Mouse (Mus musculus) kidney, postnatal 0 days (tissue): ENCODE measurements around the gene Zfp169. TPM values are rescaled to one million over a fixed set of nuclear protein-coding genes. Genes with fewer than 3 reads are reported as not detected.

ENCODE experiments used
- ATAC-seq: fragments of 200-750 bp; cut with Nextera tagmentation; replicated peaks from 2 replicates; pipeline ENCODE4 v1.8.0; 2017; ENCODE audit warnings: low read depth, moderate number of reproducible peaks, moderate TSS enrichment, moderate library complexity; ENCODE audit not compliant: low FRiP score
- DNase-seq: peaks from one replicate; pipeline ENCODE4 v3.0.0-alpha.2; 2016; ENCODE audit warnings: low spot score
- H3K27ac ChIP-seq: fragments of 300-500 bp; sonication (generic); 2 replicates; pipeline ENCODE4 v1.5.1; 2014; ENCODE audit warnings: mild to moderate bottlenecking
- H3K27me3 ChIP-seq: fragments of 300-500 bp; sonication (generic); 2 replicates; pipeline ENCODE4 v1.6.1; 2014; ENCODE audit warnings: low read length, mixed read lengths; ENCODE audit not compliant: insufficient read depth
- H3K36me3 ChIP-seq: fragments of 300-500 bp; sonication (generic); 2 replicates; pipeline ENCODE4 v1.6.1; 2014; ENCODE audit warnings: low read length, mixed read lengths; ENCODE audit not compliant: insufficient read depth
- H3K4me1 ChIP-seq: fragments of 300-500 bp; sonication (generic); replicated peaks from 2 replicates; pipeline ENCODE4 v1.6.1; 2014; ENCODE audit warnings: antibody characterized with exemption, low read length, mixed read lengths; ENCODE audit not compliant: insufficient read depth
- H3K4me2 ChIP-seq: fragments of 300-500 bp; sonication (generic); 2 replicates; pipeline ENCODE4 v1.6.1; 2014; ENCODE audit warnings: mild to moderate bottlenecking, low read length, moderate library complexity, mixed read lengths
- H3K4me3 ChIP-seq: fragments of 300-500 bp; sonication (generic); replicated peaks from 2 replicates; pipeline ENCODE4 v1.5.1; 2014; ENCODE audit warnings: low read depth, low read length
- H3K9ac ChIP-seq: fragments of 300-500 bp; sonication (generic); 2 replicates; pipeline ENCODE4 v1.6.1; 2014; ENCODE audit warnings: low read depth, low read length
- H3K9me3 ChIP-seq: fragments of 300-500 bp; sonication (generic); replicated peaks from 2 replicates; pipeline ENCODE4 v1.6.1; 2016; ENCODE audit warnings: low read length, inconsistent platforms, mixed read lengths
- CTCF ChIP-seq: IDR thresholded peaks from 2 replicates; pipeline ENCODE4 v1.5.1; 2016; ENCODE audit warnings: antibody characterized with exemption, low read depth, mild to moderate bottlenecking, moderate library complexity
- WGBS: fragments of 180-500 bp; shearing (Covaris S2); extraction: QIAGEN DNeasy Blood & Tissue Kit; methylation state at CpG from one replicate; pipeline ENCODE4 v1.1.7; 2014; 5-methylcytosine and 5-hydroxymethylcytosine counted together
- polyA plus RNA-seq: library from polyadenylated mRNA; unstranded; fragments of >200 nt; fragmentation: Nextera tagmentation; extraction: Ambion mirVana; gene quantifications from 2 replicates; pipeline ENCODE4 v1.2.1, GENCODE M21; 2015

The Zfp169 gene
- polyA plus RNA-seq, 1 experiment from 2014 or later: 2.2 TPM

DNA sequence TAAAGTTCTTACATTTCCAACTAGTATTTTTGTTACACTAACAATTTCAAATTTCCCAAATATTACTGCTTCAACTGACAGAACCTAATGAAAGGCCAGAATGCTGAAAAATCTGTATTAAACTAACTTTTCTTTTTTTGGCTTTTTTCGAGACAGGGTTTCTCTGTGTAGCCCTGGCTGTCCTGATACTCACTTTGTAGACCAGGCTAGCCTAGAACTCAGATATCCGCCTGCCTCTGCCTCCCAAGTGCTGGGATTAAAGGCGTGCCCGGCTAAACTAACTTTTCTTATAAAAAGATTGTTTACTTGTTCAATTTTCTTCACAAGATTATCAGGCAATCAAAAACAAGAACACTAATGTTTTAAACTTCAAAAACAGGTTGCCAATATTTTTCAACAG lies 31.6 kb upstream of the Zfp169 start:
- ATAC-seq: no peak
- WGBS: 30% methylated on average over 4 of the region's 4 CpGs
- H3K36me3 ChIP-seq: no peaks in the 10 kb centered on the region
- H3K9ac ChIP-seq: peak overlapping the region; percentile 82
- H3K27me3 ChIP-seq: no peaks in the 10 kb centered on the region
- no peak for DNase-seq
- H3K27ac ChIP-seq: peak overlapping the region; percentile 93; the same call in 1 of the 2 replicates
- peak overlapping the region; percentile 59 for H3K4me2 ChIP-seq
- peak overlapping the region; percentile 97 for H3K4me3 ChIP-seq
- TF ChIP-seq CTCF: no peak
- H3K4me1 ChIP-seq: peaks cover 16% of the 10 kb centered on the region; the same call in 1 of the 2 replicates
- H3K9me3 ChIP-seq: no peaks in the 10 kb centered on the region

DNA sequence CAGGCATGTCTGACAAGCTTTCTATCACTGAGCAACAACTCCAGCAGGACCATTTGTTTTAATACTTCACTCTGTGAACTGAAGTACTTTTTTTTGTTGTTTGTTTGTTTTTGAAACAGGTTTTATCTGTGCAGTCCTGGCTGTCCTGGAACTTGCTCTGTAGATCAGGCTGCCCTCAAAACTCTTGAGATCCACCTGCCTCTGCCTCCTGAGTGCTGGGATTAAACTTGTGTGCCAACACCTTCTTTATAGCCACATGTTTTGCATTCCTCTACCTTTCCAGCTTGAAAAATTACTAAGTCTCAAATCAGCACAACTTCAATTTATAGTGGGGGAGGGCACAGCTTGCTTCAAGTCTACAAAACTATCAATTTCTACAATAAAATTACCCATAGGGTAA lies 31.1 kb upstream of the Zfp169 start:
- H3K4me3 ChIP-seq: peak overlapping the region; percentile 97
- H3K4me1 ChIP-seq: peaks cover 16% of the 10 kb centered on the region
- no peak overlapping the region for H3K9ac ChIP-seq
- no peaks in the 10 kb centered on the region for H3K27me3 ChIP-seq
- H3K9me3 ChIP-seq: no peaks in the 10 kb centered on the region
- H3K4me2 ChIP-seq: peak overlapping the region; percentile 59
- H3K27ac ChIP-seq: no peak overlapping the region
- ATAC-seq (no peak), DNase-seq (no peak)
- TF ChIP-seq CTCF: no peak
- H3K36me3 ChIP-seq: no peaks in the 10 kb centered on the region

DNA sequence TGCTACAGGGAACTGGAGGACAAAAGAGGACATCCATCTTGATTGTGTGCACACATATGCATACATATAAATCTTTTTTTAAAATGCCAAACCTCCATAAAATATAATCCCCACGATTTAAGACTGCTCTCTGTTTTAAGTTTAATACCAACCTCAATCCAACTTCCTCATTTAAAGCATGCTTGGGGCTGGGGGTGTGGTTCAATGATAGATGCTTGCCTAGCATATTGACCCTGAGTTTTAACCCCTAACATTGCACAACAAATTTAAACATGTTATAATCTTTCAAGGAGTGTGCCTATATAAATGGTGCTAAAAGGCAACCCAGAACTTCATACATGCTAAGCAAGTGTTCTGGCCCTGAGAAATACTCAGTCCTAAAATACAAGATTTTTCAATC lies 27.2 kb upstream of the Zfp169 start:
- Histone ChIP-seq H3K36me3 (0 out of 2 replicates have a peak, but pooled peaks cover under 1% of the 10 kb centered on the region), H3K4me3 (no peak overlapping the region), H3K27me3 (no peaks in the 10 kb centered on the region), H3K9me3 (no peaks in the 10 kb centered on the region), H3K9ac (no peak overlapping the region), H3K4me2 (peak overlapping the region; percentile 23), H3K27ac (no peak overlapping the region), H3K4me1 (peaks cover 16% of the 10 kb centered on the region)
- DNase-seq (no peak), ATAC-seq (no peak)
- 31% methylated on average over 1 of the region's 1 CpGs for WGBS
- TF ChIP-seq CTCF: no peak

DNA sequence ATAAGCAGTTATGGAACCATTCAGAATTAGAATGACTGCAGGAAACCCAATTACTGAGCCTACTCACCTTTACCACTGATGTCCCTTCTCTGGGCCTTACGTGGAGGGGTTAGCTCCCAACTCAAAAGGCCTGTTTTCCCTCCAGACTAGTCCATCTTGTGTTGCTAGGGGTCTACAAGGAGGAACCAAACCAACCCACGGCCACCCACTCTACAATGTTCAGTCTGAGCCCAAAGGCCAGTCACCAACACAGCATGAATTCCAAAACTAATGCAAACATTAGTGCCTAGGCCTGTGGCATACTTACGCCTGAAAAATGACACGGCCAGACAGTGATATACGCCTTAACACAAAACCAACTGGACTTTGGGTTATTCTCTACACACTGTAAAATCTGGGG lies 20.2 kb upstream of the Zfp169 start:
- Histone ChIP-seq H3K9me3 (no peaks in the 10 kb centered on the region), H3K27me3 (no peaks in the 10 kb centered on the region), H3K4me1 (no peaks in the 10 kb centered on the region), H3K36me3 (0 out of 2 replicates have a peak, but pooled peaks cover 3% of the 10 kb centered on the region), H3K27ac (no peak overlapping the region), H3K4me2 (no peak overlapping the region), H3K4me3 (no peak overlapping the region), H3K9ac (no peak overlapping the region)
- 89% methylated on average over 5 of the region's 5 CpGs for WGBS
- no peak for TF ChIP-seq CTCF
- ATAC-seq (peak; percentile 27; the same call in 1 of the 2 replicates), DNase-seq (no peak)

DNA sequence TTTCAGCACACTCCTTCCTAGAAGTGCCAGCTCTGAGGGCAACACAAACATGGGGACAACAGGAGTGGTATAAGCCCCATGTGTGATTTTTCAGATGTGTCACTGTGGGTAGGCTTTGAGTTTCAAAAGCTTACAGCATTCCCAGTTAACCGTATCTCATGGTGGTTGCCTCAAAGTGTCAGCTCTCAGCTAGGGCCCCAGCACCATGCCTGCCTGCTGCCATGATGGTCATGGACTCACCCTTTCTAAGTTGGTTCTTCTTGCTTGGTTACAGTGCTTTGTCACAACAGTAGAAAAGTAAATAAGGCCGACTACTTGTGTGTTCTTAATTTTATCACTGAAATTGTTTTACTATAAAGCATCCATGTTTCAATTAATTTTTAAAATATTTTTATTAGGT lies 18.2 kb upstream of the Zfp169 start:
- WGBS: 73% methylated on average over 2 of the region's 2 CpGs
- no peak for ATAC-seq
- H3K4me1 ChIP-seq: no peaks in the 10 kb centered on the region
- H3K9me3 ChIP-seq: no peaks in the 10 kb centered on the region
- no peak overlapping the region for H3K4me3 ChIP-seq
- H3K4me2 ChIP-seq: no peak overlapping the region
- no peaks in the 10 kb centered on the region for H3K27me3 ChIP-seq
- DNase-seq: no peak
- 0 out of 2 replicates have a peak, but pooled peaks cover 3% of the 10 kb centered on the region for H3K36me3 ChIP-seq
- no peak overlapping the region for H3K27ac ChIP-seq
- TF ChIP-seq CTCF: no peak
- no peak overlapping the region for H3K9ac ChIP-seq

DNA sequence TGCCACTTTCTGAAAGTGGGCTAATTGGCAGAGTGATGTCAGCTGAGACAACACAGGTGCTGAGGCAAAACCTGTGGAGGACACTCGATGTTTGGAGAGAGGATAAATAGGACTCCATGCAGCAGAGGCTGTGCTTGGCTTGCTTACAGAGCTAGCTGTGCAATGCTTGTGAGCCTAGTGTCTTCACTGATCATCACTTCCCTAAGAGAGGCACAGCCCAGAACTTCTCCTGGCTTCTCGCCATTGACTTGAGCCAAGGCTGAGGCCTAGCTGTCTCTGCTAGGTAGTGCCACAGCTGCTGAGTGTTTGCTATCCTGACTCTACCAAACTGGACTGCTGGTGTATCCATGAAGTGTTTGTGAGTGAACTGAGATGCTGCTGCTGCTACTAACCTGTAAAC lies 17.4 kb upstream of the Zfp169 start:
- no peak overlapping the region for H3K4me3 ChIP-seq
- H3K27ac ChIP-seq: no peak overlapping the region
- H3K4me1 ChIP-seq: no peaks in the 10 kb centered on the region
- no peak for ATAC-seq
- H3K27me3 ChIP-seq: no peaks in the 10 kb centered on the region
- WGBS: 67% methylated on average over 2 of the region's 2 CpGs
- H3K9me3 ChIP-seq: no peaks in the 10 kb centered on the region
- no peak for TF ChIP-seq CTCF
- 0 out of 2 replicates have a peak, but pooled peaks cover 3% of the 10 kb centered on the region for H3K36me3 ChIP-seq
- no peak overlapping the region for H3K9ac ChIP-seq
- no peak for DNase-seq
- no peak overlapping the region for H3K4me2 ChIP-seq

DNA sequence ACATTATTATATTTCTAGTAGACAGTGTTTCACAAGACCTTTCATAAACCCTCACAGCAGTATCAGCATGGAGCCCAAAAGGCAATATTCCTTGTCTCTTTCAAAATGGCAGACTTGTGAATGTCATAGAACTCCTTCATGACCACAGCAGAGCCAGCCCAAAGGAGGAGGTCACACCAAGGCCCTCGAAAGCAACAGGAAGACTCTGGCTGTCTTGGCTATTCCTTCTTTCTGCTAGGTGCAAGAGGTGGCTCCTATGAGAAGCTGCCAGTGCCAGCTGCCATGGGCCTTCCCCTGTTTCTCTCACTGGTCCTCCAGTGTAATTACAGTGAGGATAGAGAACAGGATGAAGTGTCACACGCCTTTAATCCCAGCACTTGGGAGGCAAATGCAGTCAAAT lies 15.8 kb upstream of the Zfp169 start:
- no peaks in the 10 kb centered on the region for H3K4me1 ChIP-seq
- no peak overlapping the region for H3K4me2 ChIP-seq
- no peak overlapping the region for H3K4me3 ChIP-seq
- no peak for DNase-seq
- no peak for ATAC-seq
- no peak overlapping the region for H3K9ac ChIP-seq
- H3K27ac ChIP-seq: no peak overlapping the region
- H3K27me3 ChIP-seq: no peaks in the 10 kb centered on the region
- no peak for TF ChIP-seq CTCF
- no peaks in the 10 kb centered on the region for H3K9me3 ChIP-seq
- WGBS: 62% methylated on average over 2 of the region's 2 CpGs
- no peaks in the 10 kb centered on the region for H3K36me3 ChIP-seq
